Mouse (Mus musculus) kidney, postnatal 10 days (tissue): ENCODE results near the gene Cilp2.

Experiments used
- DNase-seq: peaks from one replicate; pipeline ENCODE4 v3.0.0; 2021; ENCODE audit warnings: mixed read lengths

Cilp2 gene

DNA sequence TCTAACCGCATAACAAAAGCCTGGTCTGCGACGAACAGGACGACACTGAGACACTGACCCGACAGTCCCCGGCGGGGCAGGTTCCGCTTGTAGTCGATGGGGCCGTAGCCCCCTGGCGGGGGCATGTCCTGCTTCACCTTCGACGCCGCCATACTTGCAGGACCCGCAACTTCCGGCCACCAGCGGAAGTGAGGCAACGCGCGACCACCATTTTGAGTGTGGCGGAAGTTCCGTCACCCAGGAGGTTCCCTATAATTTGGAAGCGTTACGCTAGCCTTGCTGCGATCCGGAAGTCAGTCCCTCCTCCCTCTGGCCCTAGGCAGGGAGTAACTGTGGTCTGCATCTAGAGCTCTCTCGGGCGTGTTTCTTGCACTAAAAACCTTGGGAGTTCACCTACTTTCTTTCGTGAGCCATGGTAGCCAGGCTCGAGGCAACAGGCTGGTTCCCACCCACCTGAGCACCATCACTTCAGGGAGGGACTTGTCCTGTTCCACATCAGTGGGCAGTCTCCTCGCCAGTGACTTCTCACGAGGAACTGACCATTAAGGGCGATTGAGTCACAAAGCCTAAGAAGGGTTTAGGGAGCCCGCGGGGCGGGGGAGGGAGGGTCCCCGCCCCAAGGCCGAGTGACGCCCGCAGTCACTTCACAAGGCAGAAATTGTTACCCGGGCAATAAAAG lies 14.1 kb upstream of the Cilp2 start:
- DNase-seq = peak; percentile 98

- DNase-seq = no peak
Measured at GRCm38 (mm10) chr8:69900895-69901451, 13.5 kb upstream of the Cilp2 start.

DNA sequence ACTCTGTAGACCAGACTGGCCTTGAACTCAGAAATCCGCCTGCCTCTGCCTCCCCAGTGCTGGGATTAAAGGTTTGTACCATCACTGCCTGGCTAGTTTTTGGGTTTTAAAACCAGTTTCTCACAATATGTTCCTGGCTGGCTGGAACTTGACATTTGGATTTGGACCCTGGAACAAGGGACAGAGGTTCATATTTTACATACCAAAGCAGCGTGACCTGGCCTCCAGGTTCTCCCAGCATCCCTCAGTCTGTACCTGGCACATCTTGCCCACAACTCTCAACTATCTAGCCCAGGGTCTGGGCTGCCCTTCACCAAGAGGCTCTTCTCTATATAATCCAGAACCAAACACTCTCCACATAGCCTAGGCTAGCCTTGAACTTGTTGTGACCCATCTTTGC lies 12.4 kb upstream of the Cilp2 start:
- DNase-seq = no peak

DNA sequence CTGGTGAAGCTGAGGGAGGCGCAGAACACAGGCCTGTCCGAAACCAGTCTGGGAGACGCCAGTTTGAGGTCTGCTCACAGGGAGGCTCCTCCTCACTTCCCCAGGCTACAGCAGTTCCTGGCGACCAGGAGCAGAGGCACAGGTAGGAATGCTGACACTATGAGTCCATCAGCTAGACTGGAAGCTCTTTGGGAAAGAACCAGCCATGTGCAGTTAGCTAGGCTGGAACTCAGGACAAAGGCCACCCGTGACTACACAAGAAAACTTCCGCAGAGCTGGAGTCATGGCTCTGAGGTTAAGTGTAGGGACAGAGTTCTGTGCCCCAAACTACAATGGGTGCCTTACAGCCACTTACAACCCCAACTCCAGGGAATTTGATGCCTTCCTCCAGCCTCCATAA lies 10.4 kb upstream of the Cilp2 start:
- DNase-seq = peak; percentile 9

- DNase-seq = no peak
Measured at GRCm38 (mm10) chr8:69895772-69896451, 8.4 kb upstream of the Cilp2 start.

DNA sequence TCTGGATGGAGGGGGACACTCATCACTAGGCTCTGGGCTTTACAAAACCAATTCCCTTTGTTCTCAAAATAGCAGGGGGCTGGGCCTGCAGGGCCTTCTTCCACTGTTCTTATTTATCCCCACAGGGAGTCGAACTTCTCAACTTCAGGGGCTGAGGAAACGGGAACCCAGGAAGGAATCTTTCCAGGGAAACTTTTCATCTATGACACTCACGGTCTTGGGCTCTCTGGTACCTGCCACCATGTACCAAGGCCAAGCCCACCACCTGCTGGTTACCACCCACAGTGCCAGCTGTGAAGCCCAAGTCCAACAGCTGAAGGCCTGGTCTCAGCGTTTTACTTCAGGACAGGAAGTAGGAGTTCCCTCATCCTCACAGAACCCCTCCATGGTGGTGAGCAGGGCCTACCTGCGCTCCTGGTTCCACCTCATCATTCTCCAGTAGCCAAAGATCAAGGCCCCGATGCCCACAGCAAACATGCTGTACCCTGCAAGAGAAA lies 7.4 kb upstream of the Cilp2 start:
- no peak for DNase-seq

DNA sequence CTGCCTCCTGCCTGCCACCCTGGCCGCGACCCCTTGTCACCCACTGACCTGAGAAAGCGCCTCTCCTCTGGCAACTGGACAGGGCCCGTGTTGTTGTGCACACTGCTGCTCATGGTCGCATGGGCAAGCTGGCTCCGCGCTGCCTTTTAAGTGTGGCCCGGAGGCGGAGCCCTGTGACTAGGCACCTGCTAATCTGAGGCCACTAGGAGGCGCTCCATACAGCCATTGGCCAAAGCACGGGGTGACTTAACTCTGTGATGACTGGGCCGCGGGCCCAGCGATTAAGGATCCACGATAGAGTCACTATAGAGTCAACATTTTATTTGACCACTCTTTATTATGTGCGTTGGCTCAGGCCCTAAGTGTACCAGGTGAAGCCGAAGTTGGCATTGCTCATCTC lies 6.4 kb upstream of the Cilp2 start:
- DNase-seq = peak; percentile 75

- DNase-seq = peak; percentile 73
Measured at GRCm38 (mm10) chr8:69890813-69891241, 3.3 kb upstream of the Cilp2 start.

GRCm38 (mm10) chr8:69888902-69889301 lies 1.4 kb upstream of the Cilp2 start:
- DNase-seq = peak; percentile 44

DNA sequence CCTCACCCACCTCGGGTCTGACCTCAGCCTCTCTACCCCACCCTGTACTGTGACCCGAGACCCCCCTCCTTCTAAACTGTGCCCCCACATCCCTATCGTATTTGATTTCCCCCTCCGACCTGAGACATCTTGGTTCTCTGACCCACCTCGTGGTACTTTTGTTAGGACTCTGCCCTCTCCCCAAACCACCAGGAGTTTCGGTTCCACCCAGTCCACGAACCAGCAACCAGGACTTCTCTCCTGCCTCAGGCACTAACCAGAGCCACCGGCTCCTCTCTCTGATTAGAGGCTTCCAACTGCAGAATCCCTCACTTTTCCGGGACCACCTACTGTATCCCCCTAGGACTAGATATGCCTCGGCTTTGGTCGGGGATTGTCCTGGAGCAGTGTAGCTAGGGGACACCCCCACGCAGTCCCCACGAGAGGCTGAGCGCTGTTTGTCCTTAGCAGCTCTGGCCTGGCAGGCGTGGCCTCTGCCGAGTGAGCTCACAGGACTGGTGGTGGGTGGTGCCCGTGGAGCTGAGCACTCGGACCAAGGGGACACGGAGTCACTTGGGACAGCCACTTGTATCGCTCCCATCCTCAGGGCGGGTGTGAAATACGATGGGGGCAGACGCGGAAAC lies 868 bp upstream of the Cilp2 start:
- peak; percentile 34 for DNase-seq

GRCm38 (mm10) chr8:69884141-69884540 lies 3.3 kb downstream of the Cilp2 start:
- DNase-seq = no peak

- DNase-seq = peak; percentile 34
Measured at GRCm38 (mm10) chr8:69882833-69883600, 4.5 kb downstream of the Cilp2 start.

DNA sequence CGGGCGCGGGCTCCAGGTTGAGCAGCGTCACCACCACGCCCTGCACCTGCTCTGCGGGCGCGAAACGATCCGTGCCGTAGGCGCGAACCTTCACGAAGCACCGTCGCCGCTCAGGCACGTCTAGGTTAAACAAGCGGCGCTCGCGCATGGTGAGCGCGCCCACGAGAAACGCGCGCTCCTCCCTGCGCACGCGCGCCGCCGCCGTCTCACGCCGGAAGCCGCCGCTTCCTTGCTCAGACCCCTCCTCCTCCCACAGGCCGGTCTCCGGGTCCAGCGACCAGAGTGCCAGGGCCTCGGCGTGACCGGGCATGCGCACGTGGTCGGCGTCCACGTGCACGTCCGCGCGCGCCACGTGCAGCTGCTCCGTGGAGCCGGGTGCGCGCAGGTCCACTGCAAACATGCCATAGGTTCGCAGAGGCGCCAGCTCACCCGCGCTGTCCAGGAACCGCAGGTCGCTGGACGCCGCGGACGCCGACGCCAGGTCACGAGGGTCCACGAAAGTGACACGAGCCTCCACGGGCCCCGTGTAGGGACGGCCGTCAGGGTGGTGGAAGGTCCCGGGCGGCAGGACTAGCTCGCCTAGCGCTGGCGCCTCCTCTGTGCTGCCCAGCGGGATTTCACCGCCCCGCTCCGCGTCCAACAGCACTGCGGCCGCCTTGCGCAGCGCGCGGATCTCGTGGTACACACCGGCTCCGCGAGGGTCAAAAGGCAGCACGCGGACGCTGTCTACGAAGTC lies 5.3 kb downstream of the Cilp2 start:
- DNase-seq = peak; percentile 89

GRCm38 (mm10) chr8:69881261-69881865 lies 6.1 kb downstream of the Cilp2 start:
- DNase-seq = peak; percentile 26

GRCm38 (mm10) chr8:69880841-69881240 lies 6.6 kb downstream of the Cilp2 start:
- DNase-seq = peak; percentile 16

DNA sequence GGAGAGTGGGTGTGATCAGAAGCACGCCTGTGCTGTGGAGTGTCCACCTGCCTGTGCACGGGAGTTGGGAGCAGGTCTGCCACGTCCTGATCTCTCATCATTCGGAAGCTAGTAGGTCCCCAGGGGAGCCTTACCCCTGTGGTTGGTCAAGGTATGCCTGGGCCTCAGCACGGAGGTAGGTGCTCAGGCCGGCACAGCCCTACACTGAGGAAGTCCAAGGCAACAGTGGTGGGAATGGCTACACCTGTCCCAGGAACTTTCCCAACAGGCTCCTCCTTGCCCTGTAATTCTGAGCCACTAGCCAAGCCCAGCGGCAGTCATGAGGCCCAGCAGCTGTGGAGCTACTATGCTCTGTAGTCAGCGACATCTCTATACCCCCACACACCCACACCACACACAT lies 7.8 kb downstream of the Cilp2 start:
- no peak for DNase-seq

DNA sequence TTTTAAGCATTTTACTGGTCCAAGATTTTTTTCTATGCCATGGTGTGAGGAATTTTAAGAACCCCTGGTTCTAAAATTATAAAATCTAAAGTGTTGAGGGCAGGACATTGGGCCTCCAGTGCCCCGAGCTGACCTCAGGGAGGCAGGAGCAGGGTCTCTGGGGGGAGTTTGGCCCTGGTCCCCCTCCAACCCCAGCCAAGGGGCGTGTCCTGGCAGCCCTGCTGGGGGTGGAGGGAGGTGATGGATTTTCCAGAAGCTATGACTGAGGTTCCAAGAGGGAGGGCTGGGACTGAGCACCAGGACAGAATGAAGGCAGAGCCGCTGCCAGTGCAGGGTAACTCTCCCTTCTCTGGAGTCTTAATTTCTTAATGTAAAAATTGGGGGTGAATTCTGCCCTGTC lies 9.5 kb downstream of the Cilp2 start:
- DNase-seq = no peak

- DNase-seq = no peak
Measured at GRCm38 (mm10) chr8:69877396-69877795, 10.1 kb downstream of the Cilp2 start.

DNA sequence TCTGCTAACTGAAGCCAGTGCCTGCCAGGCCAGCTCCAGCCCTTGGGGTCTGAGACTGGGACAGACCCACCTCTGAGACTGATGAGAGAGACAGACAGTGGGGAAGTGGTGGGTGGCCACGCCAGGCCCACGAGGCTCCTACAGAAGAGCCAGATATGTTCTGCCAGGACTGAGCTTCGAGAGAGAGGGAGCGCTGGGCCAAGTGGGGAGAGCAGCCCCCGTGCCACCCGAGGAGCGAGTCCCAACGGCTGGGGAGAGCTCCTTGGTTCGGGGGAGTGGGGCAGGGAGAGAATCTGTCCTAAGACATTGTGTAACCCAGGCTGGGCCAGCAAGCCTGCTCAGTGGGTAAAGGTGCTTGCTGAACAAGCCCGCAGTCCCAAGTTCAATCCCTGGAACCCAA lies 10.5 kb downstream of the Cilp2 start:
- no peak for DNase-seq

- DNase-seq = no peak
Measured at GRCm38 (mm10) chr8:69876097-69876496, 11.4 kb downstream of the Cilp2 start.

GRCm38 (mm10) chr8:69874654-69875053 lies 12.8 kb downstream of the Cilp2 start:
- DNase-seq = no peak

- DNase-seq = peak; percentile 81
Measured at GRCm38 (mm10) chr8:69874155-69874554, 13.3 kb downstream of the Cilp2 start.
